ENCODE assay signal across 11 mouse cellular contexts in genomic region chr4:63228943-63229342, GRCm38 (mm10). TPM values are rescaled to one million over a fixed set of nuclear protein-coding genes. Genes with fewer than 3 reads are reported as not detected.
DNase-seq lines count a peak whose midpoint lies in the region; ATAC-seq and TF ChIP-seq lines count a peak whose summit lies in the region.
"Had no signal": no experiment of that assay in that cellular context is flagged by ENCODE, and none has a peak within 500 bp of the region (broad histone marks: within the 10 kb centered on the region; RNA-seq: fewer than 3 reads in every experiment).

No protein-coding gene starts in this region.

- peak overlapping the region; percentile 28; the same call in 1 of the 2 replicates for H3K9ac ChIP-seq in heart, embryonic 11.5 days (ENCODE audit: low read depth, low read length)
- H3K9ac ChIP-seq: liver, embryonic 15.5 days had no signal

- no peaks in the 10 kb centered on the region for H3K36me3 ChIP-seq in heart, embryonic 11.5 days (ENCODE audit: control insufficient read depth, insufficient read depth, low read length)
- H3K36me3 ChIP-seq: liver, embryonic 15.5 days had no signal

- no peak for TF ChIP-seq CTCF in brain, embryonic 14.5 days (IDR thresholded peaks at IDR 0.05; ENCODE audit: borderline replicate concordance, extremely low read depth, insufficient read depth, insufficient read length)

- H3K4me3 ChIP-seq in heart, embryonic 11.5 days (ENCODE audit: low read depth, low read length) = no peak overlapping the region
- H3K4me3 ChIP-seq: liver, embryonic 15.5 days had no signal

- H3K27me3 ChIP-seq in heart, embryonic 11.5 days (ENCODE audit: control insufficient read depth, insufficient read depth, low read length) = no peaks in the 10 kb centered on the region; the same call in 1 of the 2 replicates
- H3K27me3 ChIP-seq: liver, embryonic 15.5 days had no signal

- 41% methylated on average over 5 of the region's 5 CpGs for WGBS in heart, embryonic 11.5 days (ENCODE audit: insufficient replicate concordance)

- no peak for DNase-seq in heart, adult 8-10 months (ENCODE audit: low spot score)
- peak; percentile 42 for DNase-seq in brain, embryonic 14.5 days (ENCODE audit: low read depth)
- DNase-seq in heart, postnatal 4 days = peak; percentile 71
- peak; percentile 61 to 74 for DNase-seq in left cerebral cortex, postnatal 14 days (ENCODE audit: low spot score in 2 of 2)
- peak; percentile 15 for DNase-seq in retina, embryonic 14.5 days (ENCODE audit: low spot score)
- DNase-seq in thymus, postnatal 14 days = no peak

- intact Hi-C loops in left cerebral cortex, postnatal 14 days (cut with DNase I) = no loop called here

- H3K4me1 ChIP-seq in heart, embryonic 11.5 days (ENCODE audit: control insufficient read depth, insufficient read depth, low read length) = peaks cover 30% of the 10 kb centered on the region

- no peaks in the 10 kb centered on the region for H3K9me3 ChIP-seq in heart, embryonic 11.5 days (replicated peaks; ENCODE audit: control insufficient read depth, low read length)
- H3K9me3 ChIP-seq: liver, embryonic 15.5 days had no signal

- H3K4me2 ChIP-seq in heart, embryonic 11.5 days = no peak overlapping the region
- H3K4me2 ChIP-seq: liver, embryonic 15.5 days had no signal

- H3K27ac ChIP-seq in heart, embryonic 11.5 days (ENCODE audit: low read depth, low read length) = peak overlapping the region; percentile 66; the same call in 1 of the 2 replicates
- H3K27ac ChIP-seq: liver, embryonic 15.5 days had no signal

- TF ChIP-seq POLR2A in brain, embryonic 14.5 days (IDR thresholded peaks at IDR 0.05; ENCODE audit: borderline replicate concordance, extremely low read depth, insufficient read depth, insufficient read length, poor library complexity, severe bottlenecking) = no peak

- peak; percentile 48; the same call in 1 of the 2 replicates for ATAC-seq in heart, embryonic 11.5 days (replicated peaks; ENCODE audit: insufficient number of reproducible peaks, low FRiP score, low TSS enrichment)
- ATAC-seq in megakaryocyte-erythroid progenitor cell, adult 5-6 weeks (replicated peaks; ENCODE audit: low FRiP score, low TSS enrichment, poor library complexity, severe bottlenecking) = no peak

RNA-seq across cellular contexts. Expression of gene Col27a1, which starts 15.1 kb away (rescaled TPM):
- 3.3 and 3.4 TPM in 2 replicates for polyA plus RNA-seq in heart, embryonic 11.5 days (2014; fragmentation: Nextera tagmentation; extraction: Ambion mirVana)
- total RNA-seq in heart, adult 8-10 months (2022) = 1 to 10 TPM; 1.1 to 1.5 (median 1.4) TPM
- 5.7 and 6.5 TPM in 2 replicates for polyA plus RNA-seq in brain, embryonic 14.5 days (2012; rRNA removed)
- total RNA-seq in heart, postnatal 4 days (2021) = 1 to 10 TPM; 6.5 TPM
- 1 to 10 TPM; 3.1 to 3.4 TPM for total RNA-seq in left cerebral cortex, postnatal 14 days (2021)
- total RNA-seq in megakaryocyte-erythroid progenitor cell, adult 5-6 weeks (2014; fragmentation: Nextera tagmentation) = 1.2 TPM in 1 of 2 replicates, not detected in the other
- total RNA-seq in megakaryocyte-erythroid progenitor cell, adult 5-6 weeks (2017) = not detected in 2 replicates

RNA-seq across cellular contexts. Expression of gene Kif12, which starts 57.0 kb away (rescaled TPM):
- 0.11 TPM in 1 of 2 replicates, not detected in the other for polyA plus RNA-seq in heart, embryonic 11.5 days (2014; fragmentation: Nextera tagmentation; extraction: Ambion mirVana)
- not detected for total RNA-seq in heart, adult 8-10 months (2022)
- polyA plus RNA-seq in brain, embryonic 14.5 days (2012; rRNA removed) = 0.04 and 0.05 TPM in 2 replicates
- not detected for total RNA-seq in heart, postnatal 4 days (2021)
- not detected for total RNA-seq in left cerebral cortex, postnatal 14 days (2021)
- total RNA-seq in megakaryocyte-erythroid progenitor cell, adult 5-6 weeks (2014; fragmentation: Nextera tagmentation) = not detected in 2 replicates
- total RNA-seq in megakaryocyte-erythroid progenitor cell, adult 5-6 weeks (2017) = not detected in 2 replicates
- total RNA-seq: ES-E14 had no signal
- polyA plus RNA-seq: cortical plate, adult 2 months had no signal

Comparison
In these comparisons a context has a peak if more than half of its experiments do, and no peak if none do; other contexts are left out.
1. DNase-seq: peak in brain, embryonic 14.5 days (single experiment), heart, postnatal 4 days (single experiment), left cerebral cortex, postnatal 14 days (2 of 2) and retina, embryonic 14.5 days (single experiment); none in heart, adult 8-10 months (single experiment) and thymus, postnatal 14 days (single experiment).